Mouse (Mus musculus) CD4-positive, CD25-positive, alpha-beta regulatory T cell (primary cell): ENCODE data around the gene Rpia. TPM values are rescaled to one million over a fixed set of nuclear protein-coding genes. Genes with fewer than 3 reads are reported as not detected.

ENCODE experiments used
- polyA plus RNA-seq: library from polyadenylated mRNA; unstranded; fragments of 100-300 nt; shearing (Covaris generic); gene quantifications from one replicate; pipeline ENCODE4 v1.2.1, GENCODE M21; 2017

Gene Rpia
- polyA plus RNA-seq, result 5.6 TPM

DNA sequence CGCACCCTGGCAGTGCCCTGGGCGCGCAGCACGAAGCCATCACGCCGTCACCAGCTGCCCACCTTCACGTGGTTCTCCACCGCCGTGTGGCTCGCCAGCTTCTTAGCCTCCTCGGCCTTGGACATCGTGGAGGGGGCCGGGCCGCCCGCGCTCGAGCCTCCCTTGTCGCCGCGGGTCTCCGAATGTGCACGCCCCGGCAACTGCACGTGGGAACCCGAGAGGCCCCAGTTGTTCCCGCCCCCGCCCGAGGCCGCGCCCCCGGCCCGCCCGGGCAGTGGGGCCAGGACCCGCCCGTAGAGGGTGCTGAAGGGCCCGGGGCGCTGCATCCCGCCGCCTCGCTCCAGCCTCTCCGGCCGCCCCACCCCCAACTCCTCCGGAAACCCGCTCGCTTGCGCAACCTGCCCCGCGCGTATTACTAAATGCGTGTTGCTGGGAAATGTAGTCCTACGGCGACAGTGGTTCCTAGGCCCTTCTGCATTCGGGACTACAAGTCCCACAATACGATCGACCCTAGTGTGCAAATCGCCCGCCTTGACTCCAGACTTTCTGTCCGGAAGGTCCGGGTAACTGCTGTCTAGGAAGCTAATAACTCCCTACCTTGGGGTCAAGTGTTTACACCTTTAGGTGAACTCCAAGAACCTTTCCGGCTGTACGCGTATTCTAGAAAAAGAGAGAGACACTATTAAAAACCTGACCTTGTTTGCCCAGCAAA, at the start of gene Rpia:
Gene Rpia (minus strand): TSS at position 409 of the 712 bp plus-strand sequence.

Other genes starting within 250 kb of the Rpia start
- 12.6 TPM for gene Eif2ak3, start 52.3 kb upstream of the Rpia start, polyA plus RNA-seq
- not detected for gene Tex37, start 126.7 kb upstream of the Rpia start, polyA plus RNA-seq
- not detected for gene Foxi3, start 164.3 kb upstream of the Rpia start, polyA plus RNA-seq